Mouse (Mus musculus): ENCODE results near the gene Fxyd3.

Gene Fxyd3

GRCm38 (mm10) chr7:31049135-31049845 is 27.2 kb downstream of the Fxyd3 start:
- peak; percentile 60 for DNase-seq

- DNase-seq, result no peak
Measured at GRCm38 (mm10) chr7:31042431-31042910, 34.0 kb downstream of the Fxyd3 start, which contains the start of gene Fxyd5. Gene Fxyd5 (minus strand): TSS chr7:31042481.

- DNase-seq, result no peak
Measured at GRCm38 (mm10) chr7:31041662-31042315, 34.7 kb downstream of the Fxyd3 start.

- no peak for DNase-seq
Measured at GRCm38 (mm10) chr7:31041023-31041407, 35.5 kb downstream of the Fxyd3 start.

GRCm38 (mm10) chr7:31040281-31041022 is 36.1 kb downstream of the Fxyd3 start:
- DNase-seq, result no peak

- DNase-seq, result no peak
Measured at GRCm38 (mm10) chr7:31039011-31039410, 37.5 kb downstream of the Fxyd3 start.

GRCm38 (mm10) chr7:31037675-31038074 is 38.8 kb downstream of the Fxyd3 start:
- no peak for DNase-seq

- DNase-seq, result no peak
Measured at GRCm38 (mm10) chr7:31036917-31037316, 39.6 kb downstream of the Fxyd3 start.

GRCm38 (mm10) chr7:31035291-31035690 is 41.2 kb downstream of the Fxyd3 start:
- DNase-seq, result no peak

- no peak for DNase-seq
Measured at GRCm38 (mm10) chr7:31034789-31035188, 41.7 kb downstream of the Fxyd3 start.

- DNase-seq, result no peak
Measured at GRCm38 (mm10) chr7:31033409-31034165, 42.9 kb downstream of the Fxyd3 start.

- no peak for DNase-seq
Measured at GRCm38 (mm10) chr7:31031731-31032130, 44.8 kb downstream of the Fxyd3 start.

GRCm38 (mm10) chr7:31030717-31031116 is 45.8 kb downstream of the Fxyd3 start:
- no peak for DNase-seq

GRCm38 (mm10) chr7:31028609-31029008 is 47.9 kb downstream of the Fxyd3 start:
- DNase-seq, result no peak

Measured in right cerebral cortex, postnatal 4 days (tissue).